Mouse (Mus musculus) heart, postnatal 0 days (tissue): ENCODE measurements at regions not wholly inside any gene's neighbourhood (a gene's known extent, or its start where the extent isn't known, plus 50 kb on each side); places are given as distances from the start of the nearest gene placed in this dataset.
"Not testable (repeated sequence)": the region's sequence is repeated elsewhere in the genome, so short reads cannot be mapped to it uniquely, and the experiment has no call there.

Experiments used
- ATAC-seq: fragments of 200-750 bp; cut with Nextera tagmentation; 2 replicates; pipeline ENCODE4 v1.8.0; 2017; ENCODE audit warnings: low read depth, moderate number of reproducible peaks, moderate library complexity; ENCODE audit not compliant: insufficient read depth
- DNase-seq: peaks from one replicate; pipeline ENCODE4 v3.0.0-alpha.2; 2016; ENCODE audit warnings: low spot score
- H3K27ac ChIP-seq: fragments of 300-500 bp; sonication (generic); 2 replicates; pipeline ENCODE4 v1.5.1; 2014; ENCODE audit warnings: low read depth, mild to moderate bottlenecking
- H3K27me3 ChIP-seq: fragments of 300-500 bp; sonication (generic); 2 replicates; pipeline ENCODE4 v1.6.1; 2014; ENCODE audit warnings: low read length, mixed read lengths; ENCODE audit not compliant: control insufficient read depth, insufficient read depth
- H3K36me3 ChIP-seq: fragments of 300-500 bp; sonication (generic); replicated peaks from 2 replicates; pipeline ENCODE4 v1.6.1; 2014; ENCODE audit warnings: low read length, mixed read lengths; ENCODE audit not compliant: control insufficient read depth, insufficient read depth
- H3K4me1 ChIP-seq: fragments of 300-500 bp; sonication (generic); 2 replicates; pipeline ENCODE4 v1.6.1; 2014; ENCODE audit warnings: antibody characterized with exemption; ENCODE audit not compliant: control insufficient read depth, insufficient read depth
- H3K4me2 ChIP-seq: fragments of 300-500 bp; sonication (generic); 2 replicates; pipeline ENCODE4 v1.6.1; 2014; ENCODE audit warnings: low read depth, mild to moderate bottlenecking, low read length, moderate library complexity
- H3K4me3 ChIP-seq: fragments of 300-500 bp; sonication (generic); 2 replicates; pipeline ENCODE4 v1.5.1; 2014; ENCODE audit warnings: low read depth, low read length
- H3K9ac ChIP-seq: fragments of 300-500 bp; sonication (generic); replicated peaks from 2 replicates; pipeline ENCODE4 v1.6.1; 2014; ENCODE audit warnings: low read depth, low read length, mixed read lengths
- H3K9me3 ChIP-seq: fragments of 300-500 bp; sonication (generic); replicated peaks from 2 replicates; pipeline ENCODE4 v1.6.1; 2016; ENCODE audit warnings: low read length; ENCODE audit not compliant: control insufficient read depth
- CTCF ChIP-seq: IDR thresholded peaks from 2 replicates; pipeline ENCODE4 v1.5.1; 2016; ENCODE audit warnings: antibody characterized with exemption, control low read depth, low read depth
- EP300 ChIP-seq: IDR thresholded peaks from 2 replicates; pipeline ENCODE4 v1.6.1; 2016; ENCODE audit warnings: antibody characterized with exemption, low read depth
- WGBS: fragments of 180-500 bp; shearing (Covaris S2); extraction: QIAGEN DNeasy Blood & Tissue Kit; methylation state at CpG from one replicate; pipeline ENCODE4 v1.1.7; 2014; 5-methylcytosine and 5-hydroxymethylcytosine counted together

GRCm38 (mm10) chr9:13105426-13105825 is 140.2 kb downstream of the Jrkl start:
- Histone ChIP-seq H3K36me3 (no peaks in the 10 kb centered on the region), H3K9ac (no peak overlapping the region), H3K27me3 (no peaks in the 10 kb centered on the region), H3K4me1 (no peaks in the 10 kb centered on the region), H3K9me3 (no peaks in the 10 kb centered on the region), H3K27ac (no peak overlapping the region), H3K4me3 (no peak overlapping the region), H3K4me2 (no peak overlapping the region)
- TF ChIP-seq EP300: no peak
- TF ChIP-seq CTCF: no peak
- 89% methylated on average over 4 of the region's 4 CpGs for WGBS
- ATAC-seq (no peak), DNase-seq (no peak)

GRCm38 (mm10) chr9:13083669-13084068 is 162.0 kb downstream of the Jrkl start:
- WGBS: 84% methylated on average over 11 of the region's 11 CpGs
- 0 out of 2 replicates have a peak, but pooled peaks cover 4% of the 10 kb centered on the region for H3K9me3 ChIP-seq
- no peaks in the 10 kb centered on the region for H3K36me3 ChIP-seq
- no peak overlapping the region for H3K9ac ChIP-seq
- TF ChIP-seq CTCF (no peak), EP300 (no peak)
- no peaks in the 10 kb centered on the region for H3K27me3 ChIP-seq
- H3K27ac ChIP-seq: no peak overlapping the region
- no peak overlapping the region for H3K4me2 ChIP-seq
- ATAC-seq: no peak
- no peaks in the 10 kb centered on the region for H3K4me1 ChIP-seq
- no peak overlapping the region for H3K4me3 ChIP-seq
- no peak for DNase-seq

GRCm38 (mm10) chr9:13049079-13049478 is 196.6 kb downstream of the Jrkl start:
- no peak overlapping the region for H3K4me3 ChIP-seq
- H3K4me2 ChIP-seq: no peak overlapping the region
- no peak for TF ChIP-seq CTCF
- TF ChIP-seq EP300: no peak
- no peak overlapping the region for H3K9ac ChIP-seq
- no peaks in the 10 kb centered on the region for H3K27me3 ChIP-seq
- no peak for ATAC-seq
- no peaks in the 10 kb centered on the region for H3K9me3 ChIP-seq
- DNase-seq: no peak
- H3K36me3 ChIP-seq: no peaks in the 10 kb centered on the region
- no peaks in the 10 kb centered on the region for H3K4me1 ChIP-seq
- H3K27ac ChIP-seq: no peak overlapping the region

- no peaks in the 10 kb centered on the region for H3K9me3 ChIP-seq
- no peak for ATAC-seq
Measured at GRCm38 (mm10) chr9:13019025-13019424, 226.6 kb downstream of the Jrkl start.

GRCm38 (mm10) chr9:12983209-12983608 is 262.4 kb downstream of the Jrkl start:
- not testable (repeated sequence) for H3K4me3 ChIP-seq, DNase-seq, H3K4me2 ChIP-seq, ATAC-seq, H3K9me3 ChIP-seq, H3K27me3 ChIP-seq, H3K36me3 ChIP-seq, H3K9ac ChIP-seq, H3K27ac ChIP-seq, H3K4me1 ChIP-seq
- 74% methylated on average over 1 of the region's 1 CpGs for WGBS

More at GRCm38 (mm10) chr9:13019025-13019424, 226.6 kb downstream of the Jrkl start:
- no peaks in the 10 kb centered on the region for H3K36me3 ChIP-seq
- H3K4me1 ChIP-seq: no peaks in the 10 kb centered on the region
- no peak for DNase-seq
- H3K4me3 ChIP-seq: no peak overlapping the region
- no peaks in the 10 kb centered on the region for H3K27me3 ChIP-seq
- no peak overlapping the region for H3K4me2 ChIP-seq
- no peak overlapping the region for H3K27ac ChIP-seq
- no peak for TF ChIP-seq EP300
- no peak for TF ChIP-seq CTCF
- no peak overlapping the region for H3K9ac ChIP-seq

GRCm38 (mm10) chr9:12973022-12973421 is 272.6 kb downstream of the Jrkl start:
- Histone ChIP-seq H3K4me1 (no peaks in the 10 kb centered on the region), H3K9ac (no peak overlapping the region), H3K36me3 (no peaks in the 10 kb centered on the region), H3K9me3 (no peaks in the 10 kb centered on the region), H3K4me2 (no peak overlapping the region), H3K27me3 (no peaks in the 10 kb centered on the region), H3K4me3 (no peak overlapping the region), H3K27ac (no peak overlapping the region)
- 33% methylated on average over 1 of the region's 1 CpGs for WGBS
- no peak for ATAC-seq
- TF ChIP-seq EP300: no peak
- no peak for TF ChIP-seq CTCF
- no peak for DNase-seq
